Mouse (Mus musculus): Measurements from ENCODE around the gene Usmg5.

Usmg5 gene

GRCm38 (mm10) chr19:47053471-47053870 lies 37.0 kb downstream of the Usmg5 start:
- DNase-seq = no peak

- no peak for DNase-seq
Observed at GRCm38 (mm10) chr19:47052927-47053326, 37.5 kb downstream of the Usmg5 start.

GRCm38 (mm10) chr19:47050271-47051032 lies 40.0 kb downstream of the Usmg5 start, which contains the start of gene Pcgf6:
TSS of gene Pcgf6 (minus strand) at chr19:47050906.
- peak; percentile 90 for DNase-seq

GRCm38 (mm10) chr19:47049840-47050239 lies 40.6 kb downstream of the Usmg5 start:
- DNase-seq = peak; percentile 7

- no peak for DNase-seq
Observed at GRCm38 (mm10) chr19:47049061-47049460, 41.4 kb downstream of the Usmg5 start.

GRCm38 (mm10) chr19:47047236-47047833 lies 43.1 kb downstream of the Usmg5 start:
- no peak for DNase-seq

DNA sequence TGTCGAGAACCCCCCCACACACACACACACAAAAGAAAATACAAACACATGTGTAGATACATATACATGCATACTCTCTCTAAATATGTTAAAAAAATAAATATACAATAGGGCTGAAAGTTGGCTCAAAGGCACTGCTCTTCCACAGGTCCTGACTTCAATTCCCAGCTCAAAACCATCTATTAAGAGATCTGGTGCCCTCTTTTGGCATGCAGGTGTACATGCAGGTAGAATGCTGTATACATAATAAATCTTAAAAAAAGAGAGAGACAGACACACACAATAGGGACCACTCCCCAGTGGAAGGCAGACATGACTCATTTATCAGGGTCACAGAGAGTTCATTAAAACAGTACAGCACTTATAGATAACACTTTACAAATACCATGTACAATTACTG lies 44.1 kb downstream of the Usmg5 start:
- DNase-seq = no peak

DNA sequence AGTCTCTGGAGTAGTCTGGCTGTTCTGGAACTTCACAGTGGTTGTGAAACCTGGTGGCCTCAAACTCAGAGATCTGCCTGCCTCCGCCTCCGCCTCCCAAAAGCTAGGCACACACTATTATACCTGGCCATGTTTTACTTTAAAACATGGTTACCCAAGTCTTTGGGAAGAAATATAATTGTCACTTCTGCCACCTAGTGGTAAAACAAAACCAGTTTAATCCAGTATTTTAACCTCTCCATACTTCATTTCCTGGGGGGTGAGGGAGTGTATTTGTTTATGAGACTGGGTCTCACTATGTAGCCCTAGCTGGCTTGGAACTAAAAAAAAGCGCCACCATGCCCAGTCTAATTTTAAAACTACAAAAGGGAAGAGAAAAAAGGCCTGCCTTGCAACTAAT lies 46.8 kb downstream of the Usmg5 start:
- DNase-seq = no peak

GRCm38 (mm10) chr19:47040720-47041473 lies 49.5 kb downstream of the Usmg5 start:
- no peak for DNase-seq

DNA sequence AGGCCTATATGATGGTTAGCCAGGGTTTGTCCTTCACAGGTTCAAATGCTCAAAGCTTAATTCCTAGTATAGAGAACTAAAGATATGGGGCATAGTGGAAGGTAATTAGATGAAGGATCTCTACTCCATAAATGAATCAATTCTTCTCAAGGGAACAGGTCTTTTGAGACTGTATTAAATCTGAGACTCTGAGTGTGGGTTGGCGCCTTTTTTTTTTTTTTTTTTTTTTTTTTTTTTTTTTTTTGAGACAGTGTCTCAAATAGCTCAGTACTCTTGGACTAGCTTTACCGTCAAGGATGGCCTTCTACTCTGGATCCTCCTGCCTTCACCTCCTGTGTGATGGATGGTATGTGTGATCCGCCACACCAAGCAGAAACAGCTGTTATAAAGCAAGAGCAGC lies 53.9 kb downstream of the Usmg5 start:
- no peak for DNase-seq

DNA sequence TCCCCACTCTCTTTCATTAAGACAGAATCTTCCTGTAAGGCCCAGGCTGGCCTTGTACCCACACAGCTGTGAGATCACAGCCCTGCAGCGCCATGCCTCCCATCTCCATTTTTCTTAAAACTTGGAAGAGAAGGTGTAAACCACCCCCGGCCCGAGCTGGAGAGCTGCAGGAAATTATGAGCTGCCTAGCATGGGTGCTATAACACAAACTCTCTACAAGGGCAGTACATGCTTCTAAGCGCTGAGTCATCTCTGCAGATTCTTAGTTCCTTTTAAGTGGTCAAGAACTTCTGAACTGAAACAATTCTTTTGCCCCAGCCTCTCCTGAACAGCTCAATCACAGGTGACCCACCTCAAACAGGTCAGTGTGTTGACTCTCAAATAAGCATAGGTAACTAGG lies 55.5 kb downstream of the Usmg5 start:
- no peak for DNase-seq
